Mouse (Mus musculus): Measurements from ENCODE around the gene Aarsd1.

- TF ChIP-seq CTCF (IDR thresholded peaks at IDR 0.05; ENCODE audit: control insufficient read depth, insufficient read depth, insufficient read length) (no peak), CEBPB (IDR thresholded peaks at IDR 0.05; ENCODE audit: low read depth) (no peak), USF1 (IDR thresholded peaks at IDR 0.05; ENCODE audit: low read depth) (no peak), MYOG (IDR thresholded peaks at IDR 0.05; ENCODE audit: control insufficient read depth, extremely low read depth, insufficient read length) (no peak), MYOD1 (IDR thresholded peaks at IDR 0.05; ENCODE audit: control insufficient read depth, insufficient read length, low read depth) (no peak), MAX (IDR thresholded peaks at IDR 0.05) (no peak)
Observed at GRCm38 (mm10) chr11:101465869-101466551, 48.6 kb upstream of the Aarsd1 start, which contains the start of gene Vat1.

All from C2C12 (cell line).